8 mouse cellular contexts compared by ENCODE assay signal in the genomic region with DNA sequence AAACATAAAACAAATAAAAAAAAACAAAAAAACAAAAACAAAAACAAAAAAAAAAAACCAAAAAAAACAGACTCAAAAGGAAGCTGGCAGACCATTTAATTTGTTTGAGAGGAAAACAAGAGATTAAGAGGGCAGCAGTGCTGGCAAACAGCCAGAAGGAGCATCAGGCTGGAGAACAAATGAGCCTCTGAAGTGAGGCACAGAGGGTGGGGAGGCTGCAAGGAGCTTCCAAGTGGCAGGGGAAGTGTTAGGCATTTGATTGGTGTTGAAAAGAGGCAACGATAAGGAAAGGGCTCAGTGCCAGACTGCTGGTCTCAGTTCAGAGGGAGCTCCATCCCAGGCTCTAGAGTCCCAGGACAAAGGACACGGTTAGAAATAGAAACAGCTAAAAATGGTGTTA. TPM values are rescaled to one million over a fixed set of nuclear protein-coding genes. Genes with fewer than 3 reads are reported as not detected.
DNase-seq lines count a peak whose midpoint lies in the region; ATAC-seq lines count a peak whose summit lies in the region.
"Had no signal": no experiment of that assay in that cellular context is flagged by ENCODE, and none has a peak within 500 bp of the region (broad histone marks: within the 10 kb centered on the region; RNA-seq: fewer than 3 reads in every experiment).

No protein-coding gene starts in this region.

- H3K9ac ChIP-seq in neural tube, embryonic 11.5 days (ENCODE audit: low read length): no peak overlapping the region

- peak; percentile 31 for DNase-seq in neural tube, embryonic 11.5 days (ENCODE audit: low spot score)
- DNase-seq in neural tube, embryonic 10.5 days (ENCODE audit: extremely low spot score, low spot score): no peak
- peak; percentile 34 to 36 for DNase-seq in cerebellum, adult 18-20 months
- DNase-seq in heart, adult 8-10 months (ENCODE audit: low spot score): peak; percentile 68
- peak; percentile 52 to 63 for DNase-seq in kidney, postnatal 4 days
- peak; percentile 84 for DNase-seq in testis, postnatal 14 days (ENCODE audit: low spot score)
- no peak for DNase-seq in thymus, postnatal 4 days

- 44% methylated on average over 2 of the region's 2 CpGs for WGBS in neural tube, embryonic 11.5 days

- no peaks in the 10 kb centered on the region for H3K4me1 ChIP-seq in neural tube, embryonic 11.5 days (ENCODE audit: control insufficient read depth, insufficient read depth, low read length)

- no peak overlapping the region for H3K4me3 ChIP-seq in neural tube, embryonic 11.5 days (ENCODE audit: low read depth, low read length)

- H3K27me3 ChIP-seq in neural tube, embryonic 11.5 days (ENCODE audit: control insufficient read depth, insufficient read depth, low read length): no peaks in the 10 kb centered on the region

- H3K36me3 ChIP-seq in neural tube, embryonic 11.5 days (ENCODE audit: control insufficient read depth, insufficient read depth, low read length): no peaks in the 10 kb centered on the region

- no peak overlapping the region for H3K27ac ChIP-seq in neural tube, embryonic 11.5 days (ENCODE audit: low read depth, low read length)

- ATAC-seq in neural tube, embryonic 11.5 days (ENCODE audit: insufficient read depth, low FRiP score, low TSS enrichment): no peak

- no peak overlapping the region for H3K4me2 ChIP-seq in neural tube, embryonic 11.5 days (ENCODE audit: low read depth)

- H3K9me3 ChIP-seq in neural tube, embryonic 11.5 days (ENCODE audit: control insufficient read depth, low read length): no peaks in the 10 kb centered on the region

RNA-seq across cellular contexts. Expression of a gene that starts 8.5 kb away (rescaled TPM):
- not detected in 2 replicates for polyA plus RNA-seq in neural tube, embryonic 11.5 days (2014; fragmentation: Nextera tagmentation; extraction: Ambion mirVana)
- total RNA-seq in heart, adult 8-10 months (2022): not detected
- total RNA-seq: layer of hippocampus, postnatal 25 days had no signal

RNA-seq across cellular contexts. Expression of a gene that starts 29.0 kb away (rescaled TPM):
- polyA plus RNA-seq in neural tube, embryonic 11.5 days (2014; fragmentation: Nextera tagmentation; extraction: Ambion mirVana): not detected in 2 replicates
- not detected for total RNA-seq in heart, adult 8-10 months (2022)
- total RNA-seq: layer of hippocampus, postnatal 25 days had no signal

RNA-seq across cellular contexts. Expression of a gene that starts 36.0 kb away (rescaled TPM):
- polyA plus RNA-seq in neural tube, embryonic 11.5 days (2014; fragmentation: Nextera tagmentation; extraction: Ambion mirVana): 0.46 TPM in 1 of 2 replicates, not detected in the other
- total RNA-seq in heart, adult 8-10 months (2022): not detected
- total RNA-seq: layer of hippocampus, postnatal 25 days had no signal

RNA-seq across cellular contexts. Expression of a gene that starts 46.6 kb away (rescaled TPM):
- not detected in 2 replicates for polyA plus RNA-seq in neural tube, embryonic 11.5 days (2014; fragmentation: Nextera tagmentation; extraction: Ambion mirVana)
- not detected for total RNA-seq in heart, adult 8-10 months (2022)
- total RNA-seq: layer of hippocampus, postnatal 25 days had no signal

RNA-seq across cellular contexts. Expression of a gene that starts 50.1 kb away (rescaled TPM):
- polyA plus RNA-seq in neural tube, embryonic 11.5 days (2014; fragmentation: Nextera tagmentation; extraction: Ambion mirVana): 0.19 TPM in 1 of 2 replicates, not detected in the other
- under 1 TPM; 0.35 to 0.83 (median 0.55) TPM for total RNA-seq in heart, adult 8-10 months (2022)

Comparison
In these comparisons a context has a peak if more than half of its experiments do, and no peak if none do; other contexts are left out.
1. DNase-seq: peak in neural tube, embryonic 11.5 days (single experiment), cerebellum, adult 18-20 months (2 of 2), heart, adult 8-10 months (single experiment), kidney, postnatal 4 days (2 of 2) and testis, postnatal 14 days (single experiment); none in neural tube, embryonic 10.5 days (single experiment) and thymus, postnatal 4 days (single experiment).